Mouse (Mus musculus): ENCODE results near the gene 1700102P08Rik. TPM values are rescaled to one million over a fixed set of nuclear protein-coding genes. Genes with fewer than 3 reads are reported as not detected.

The 1700102P08Rik gene
- total and polyA plus RNA-seq, 3 experiments, result 0.92 to 1.0 TPM; not detected in 1

- H3K4me1 ChIP-seq (ENCODE audit: control insufficient read depth in 1 of 2, insufficient read depth in 2 of 2, low read length in 2 of 2), result peaks cover 27 to 72% of the 10 kb centered on the region in 2 experiments
- no peak for DNase-seq (ENCODE audit: low read depth, low spot score)
- H3K27ac ChIP-seq (ENCODE audit: control insufficient read depth, low read depth, low read length), result peak overlapping the region; percentile 37
- 0 out of 2 replicates have a peak, but pooled peaks have one; percentile 27 for TF ChIP-seq MYC (IDR thresholded peaks at IDR 0.05; ENCODE audit: low read depth, low read length)
- TF ChIP-seq EP300 (IDR thresholded peaks at IDR 0.05; ENCODE audit: low read depth in 1 of 2, low read length in 2 of 2), result peak; percentile 33 to 40; a peak in 2 of 4 replicates
- TF ChIP-seq TCF12 (IDR thresholded peaks at IDR 0.05; ENCODE audit: low read depth, low read length), result no peak
- peak; percentile 50; the same call in 1 of the 2 replicates for TF ChIP-seq GATA1 (IDR thresholded peaks at IDR 0.05; ENCODE audit: low read depth, low read length)
- no peak for TF ChIP-seq CHD1 (IDR thresholded peaks at IDR 0.05; ENCODE audit: low read depth, low read length)
- TF ChIP-seq ZNF384 (IDR thresholded peaks at IDR 0.05; ENCODE audit: low read depth, low read length), result peak; percentile 93
- no peak for TF ChIP-seq TBP (IDR thresholded peaks at IDR 0.05; ENCODE audit: low read depth, low read length)
- peak; percentile 25; the same call in 1 of the 2 replicates for TF ChIP-seq TAL1 (IDR thresholded peaks at IDR 0.05; ENCODE audit: low read length)
- TF ChIP-seq SMC3 (IDR thresholded peaks at IDR 0.05; ENCODE audit: low read depth, low read length), result no peak
- peak; percentile 53 for TF ChIP-seq RCOR1 (IDR thresholded peaks at IDR 0.05; ENCODE audit: low read depth, low read length)
- TF ChIP-seq SIN3A (IDR thresholded peaks at IDR 0.05; ENCODE audit: low read length), result peak; percentile 54; the same call in 1 of the 2 replicates
- H3K36me3 ChIP-seq (ENCODE audit: control insufficient read depth in 1 of 2, insufficient read depth in 2 of 2, low read length in 2 of 2), result peaks cover 0 to 33% of the 10 kb centered on the region in 2 experiments; a peak in 2 of 4 replicates
- H3K27me3 ChIP-seq (ENCODE audit: control insufficient read depth in 1 of 2, insufficient read depth in 2 of 2, low read length in 2 of 2), result no peaks in the 10 kb centered on the region
- H3K79me2 ChIP-seq (ENCODE audit: control insufficient read depth, insufficient read depth, low read length, poor library complexity), result peaks cover 5% of the 10 kb centered on the region
- no peaks in the 10 kb centered on the region for H3K9me3 ChIP-seq (replicated peaks; ENCODE audit: insufficient read depth, low read length)
- H3K9ac ChIP-seq (ENCODE audit: control insufficient read depth, low read depth, low read length, poor library complexity, severe bottlenecking), result no peak overlapping the region; the same call in 1 of the 2 replicates
- peak overlapping the region in 1 of 2 experiments; percentile 3; a peak in 1 of 4 replicates for H3K4me3 ChIP-seq (ENCODE audit: control insufficient read depth in 1 of 2, insufficient read depth in 1 of 2, low read depth in 2 of 2, low read length in 2 of 2)
Observed at GRCm38 (mm10) chr9:108454429-108454828, 61.8 kb downstream of the 1700102P08Rik start.

GRCm38 (mm10) chr9:108455747-108456571 is 63.4 kb downstream of the 1700102P08Rik start:
- peak overlapping the region; percentile 89 for H3K27ac ChIP-seq (ENCODE audit: control insufficient read depth, low read depth, low read length)
- H3K27me3 ChIP-seq (ENCODE audit: control insufficient read depth in 1 of 2, insufficient read depth in 2 of 2, low read length in 2 of 2), result no peaks in the 10 kb centered on the region
- peaks cover 29 to 67% of the 10 kb centered on the region in 2 experiments for H3K4me1 ChIP-seq (ENCODE audit: control insufficient read depth in 1 of 2, insufficient read depth in 2 of 2, low read length in 2 of 2)
- TF ChIP-seq HCFC1 (IDR thresholded peaks at IDR 0.05; ENCODE audit: low read depth, low read length), result peak; percentile 47
- TF ChIP-seq NRF1 (IDR thresholded peaks at IDR 0.05; ENCODE audit: insufficient read depth, low read depth, low read length, poor library complexity, severe bottlenecking), result no peak
- TF ChIP-seq SIN3A (IDR thresholded peaks at IDR 0.05; ENCODE audit: low read length), result peak; percentile 77
- TF ChIP-seq GABPA (IDR thresholded peaks at IDR 0.05; ENCODE audit: low read depth, low read length), result no peak
- TF ChIP-seq KAT2A (conservative IDR thresholded peaks at IDR 0.05; ENCODE audit: low read depth, low read length), result 0 out of 2 replicates have a peak, but pooled peaks have one; percentile 23
- TF ChIP-seq POLR2AphosphoS5 (IDR thresholded peaks at IDR 0.05; ENCODE audit: borderline replicate concordance, low read depth, low read length), result peak; percentile 26; the same call in 1 of the 2 replicates
- TF ChIP-seq RAD21 (IDR thresholded peaks at IDR 0.05; ENCODE audit: low read depth, low read length), result no peak
- TF ChIP-seq MAFK (IDR thresholded peaks at IDR 0.05; ENCODE audit: borderline replicate concordance, low read depth, low read length), result peak; percentile 49; the same call in 1 of the 2 replicates
- TF ChIP-seq MYC (IDR thresholded peaks at IDR 0.05; ENCODE audit: low read depth, low read length), result peak; percentile 87
- TF ChIP-seq POLR2A (IDR thresholded peaks at IDR 0.05; ENCODE audit: control insufficient read depth in 1 of 2, insufficient read depth in 1 of 2, low read depth in 1 of 2, low read length in 2 of 2, poor library complexity in 1 of 2), result peak in 1 of 2 experiments; percentile 67; a peak in 2 of 4 replicates
- 0 out of 2 replicates have a peak, but pooled peaks have one; percentile 34 for TF ChIP-seq JUND (IDR thresholded peaks at IDR 0.05; ENCODE audit: low read depth, low read length)
- TF ChIP-seq CTCF (IDR thresholded peaks at IDR 0.05 in 2 of 3, conservative IDR thresholded peaks at IDR 0.05 in 1 of 3; ENCODE audit: control insufficient read depth in 1 of 3, insufficient read depth in 1 of 3, low read depth in 2 of 3, low read length in 3 of 3, poor library complexity in 1 of 3, severe bottlenecking in 1 of 3), result peak in 1 of 3 experiments; percentile 7; a peak in 1 of 6 replicates
- TF ChIP-seq MAZ (IDR thresholded peaks at IDR 0.05; ENCODE audit: low read depth, low read length), result no peak
- TF ChIP-seq MAX (IDR thresholded peaks at IDR 0.05; ENCODE audit: low read length), result peak; percentile 72; the same call in 1 of the 2 replicates
- TF ChIP-seq ZKSCAN1 (IDR thresholded peaks at IDR 0.05; ENCODE audit: low read depth, low read length), result 0 out of 2 replicates have a peak, but pooled peaks have one; percentile 29
- TF ChIP-seq USF1 (IDR thresholded peaks at IDR 0.05; ENCODE audit: low read depth, low read length), result no peak
- 0 out of 2 replicates have a peak, but pooled peaks have one; percentile 57 for TF ChIP-seq RCOR1 (IDR thresholded peaks at IDR 0.05; ENCODE audit: low read depth, low read length)
- TF ChIP-seq CHD2 (IDR thresholded peaks at IDR 0.05; ENCODE audit: low read length), result no peak
- 0 out of 2 replicates have a peak, but pooled peaks have one; percentile 21 for TF ChIP-seq ELF1 (IDR thresholded peaks at IDR 0.05; ENCODE audit: low read depth, low read length)
- peak; percentile 83 for TF ChIP-seq TBP (IDR thresholded peaks at IDR 0.05; ENCODE audit: low read depth, low read length)
- no peak for TF ChIP-seq USF2 (IDR thresholded peaks at IDR 0.05; ENCODE audit: borderline replicate concordance in 1 of 2, insufficient read depth in 1 of 2, low read depth in 1 of 2, low read length in 2 of 2)

More at GRCm38 (mm10) chr9:108455747-108456571, 63.4 kb downstream of the 1700102P08Rik start:
- H3K9me3 ChIP-seq (replicated peaks; ENCODE audit: insufficient read depth, low read length), result no peaks in the 10 kb centered on the region
- peaks cover 9% of the 10 kb centered on the region for H3K79me2 ChIP-seq (ENCODE audit: control insufficient read depth, insufficient read depth, low read length, poor library complexity)
- H3K4me3 ChIP-seq (ENCODE audit: control insufficient read depth in 1 of 2, insufficient read depth in 1 of 2, low read depth in 2 of 2, low read length in 2 of 2), result peak overlapping the region; percentile 6 to 22; a peak in 3 of 4 replicates
- peaks cover 0 to 41% of the 10 kb centered on the region in 2 experiments; a peak in 2 of 4 replicates for H3K36me3 ChIP-seq (ENCODE audit: control insufficient read depth in 1 of 2, insufficient read depth in 2 of 2, low read length in 2 of 2)
- peak overlapping the region; percentile 45 for H3K9ac ChIP-seq (ENCODE audit: control insufficient read depth, low read depth, low read length, poor library complexity, severe bottlenecking)
- peak; percentile 83 for DNase-seq (ENCODE audit: low read depth, low spot score)
